Mouse (Mus musculus) right cerebral cortex, adult 2 months (tissue): ENCODE measurements around the gene Bmpr1a.
A peak's percentile ranks its signal among the peaks of the same experiment; 100 is the strongest.

ENCODE experiments used
- DNase-seq, 2 experiments: peaks; one replicate each; pipeline ENCODE4 v3.0.0; 2021 to 2022; ENCODE audit warnings: low spot score in 2 of 2

The Bmpr1a gene

GRCm38 (mm10) chr14:34505309-34505708 lies 2.2 kb upstream of the Bmpr1a start:
- no peak for DNase-seq

GRCm38 (mm10) chr14:34504377-34504776 lies 1.2 kb upstream of the Bmpr1a start:
- DNase-seq = no peak

DNA sequence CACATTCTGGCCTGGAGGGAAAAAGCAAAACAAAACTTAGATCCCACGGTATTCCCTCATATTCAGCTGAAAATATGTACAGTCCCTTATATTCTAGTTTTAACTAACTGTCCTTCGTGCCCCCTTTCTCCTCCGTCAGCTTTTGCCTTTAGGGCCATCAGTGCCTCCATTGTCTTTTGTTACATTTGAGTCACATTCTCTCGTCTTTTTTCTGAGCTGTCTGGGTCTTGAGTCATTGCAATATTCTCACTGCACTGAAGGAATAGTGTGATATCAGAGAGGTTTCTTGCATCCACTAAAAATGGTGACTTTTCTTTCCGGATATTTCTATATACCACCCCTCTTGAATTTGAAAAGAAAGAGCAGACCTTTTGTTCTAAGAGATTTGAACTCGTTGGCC lies 618 bp upstream of the Bmpr1a start:
- no peak for DNase-seq

DNA sequence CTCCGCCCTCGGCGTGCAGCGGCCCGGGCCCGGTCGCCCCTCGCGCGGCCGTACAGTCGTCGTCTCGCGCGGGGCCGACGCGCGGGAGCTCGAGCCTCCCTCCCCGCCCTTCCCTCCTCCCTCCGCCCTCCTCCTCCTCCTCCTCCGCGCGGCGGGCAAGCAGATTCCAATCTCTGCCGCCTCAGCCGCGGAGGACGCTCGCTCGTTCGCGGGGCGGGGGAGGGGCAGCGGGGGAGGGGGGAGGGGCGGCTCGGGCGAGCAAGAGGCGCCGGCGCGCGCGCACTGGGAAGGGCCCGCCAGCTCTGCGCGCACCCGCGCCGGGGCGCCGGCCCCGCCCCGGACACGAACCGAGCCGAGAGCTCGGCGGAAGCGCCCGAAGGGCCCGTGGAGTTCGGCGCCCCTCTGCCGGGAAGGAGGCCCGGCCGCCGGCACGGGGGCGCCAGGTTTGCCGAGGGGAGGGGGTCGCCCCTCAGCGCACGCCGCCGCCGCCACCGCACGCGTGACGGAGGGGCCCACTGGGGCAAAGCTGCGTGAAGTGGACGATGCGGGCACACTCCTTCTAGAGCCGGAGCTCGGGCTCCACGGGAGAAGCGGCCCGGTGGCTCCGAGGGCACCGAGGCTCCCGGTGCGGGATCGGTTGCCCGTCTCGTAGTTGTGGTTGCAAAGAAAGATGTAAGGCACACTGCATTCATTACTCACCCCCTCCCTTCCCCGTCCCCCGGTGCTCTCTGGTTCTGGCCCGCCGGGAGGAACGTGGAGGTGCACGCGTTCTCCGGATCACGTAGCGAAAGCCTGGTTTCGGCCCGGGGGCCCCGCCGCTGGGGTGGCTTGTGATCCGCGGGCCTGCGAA lies 441 bp downstream of the Bmpr1a start:
- DNase-seq = peak; percentile 85 to 87

GRCm38 (mm10) chr14:34501804-34502474 lies 1.2 kb downstream of the Bmpr1a start:
- DNase-seq = peak; percentile 44 to 57

DNA sequence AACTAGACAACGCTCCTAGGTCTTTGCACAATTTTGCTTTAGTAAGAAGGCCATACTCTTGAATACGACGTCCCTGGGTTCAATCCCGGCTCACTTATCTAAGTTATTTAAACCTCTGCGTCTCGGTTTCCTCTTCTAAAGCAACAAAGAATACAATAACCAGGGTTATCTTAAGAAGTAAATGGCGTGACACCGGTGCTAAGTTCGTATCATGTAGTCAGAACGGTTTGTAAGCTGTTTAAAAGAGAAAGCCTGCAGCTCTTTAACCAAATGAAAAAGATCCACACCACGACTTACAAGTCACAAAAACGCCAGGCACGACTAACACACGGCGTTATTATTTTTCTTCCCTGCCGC lies 1.7 kb downstream of the Bmpr1a start:
- no peak for DNase-seq

DNA sequence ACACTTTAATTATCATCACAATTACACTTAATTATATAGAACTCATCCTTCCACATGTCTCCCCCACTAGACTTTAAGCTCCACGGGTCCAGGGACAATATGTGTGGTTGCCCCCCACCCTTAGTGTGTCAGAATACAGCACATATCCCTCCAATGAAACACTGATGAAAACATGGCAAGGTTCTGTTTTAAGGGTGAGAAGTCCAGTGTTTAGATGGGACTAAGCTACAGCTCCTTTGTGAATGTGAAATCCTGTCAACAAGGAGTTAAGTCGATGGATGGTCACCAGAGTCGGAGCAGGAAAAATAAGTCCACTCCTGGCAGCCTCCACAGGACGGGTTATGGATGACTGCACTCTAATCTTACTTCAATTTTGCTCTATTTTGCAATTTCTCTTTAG lies 2.8 kb downstream of the Bmpr1a start:
- no peak for DNase-seq

DNA sequence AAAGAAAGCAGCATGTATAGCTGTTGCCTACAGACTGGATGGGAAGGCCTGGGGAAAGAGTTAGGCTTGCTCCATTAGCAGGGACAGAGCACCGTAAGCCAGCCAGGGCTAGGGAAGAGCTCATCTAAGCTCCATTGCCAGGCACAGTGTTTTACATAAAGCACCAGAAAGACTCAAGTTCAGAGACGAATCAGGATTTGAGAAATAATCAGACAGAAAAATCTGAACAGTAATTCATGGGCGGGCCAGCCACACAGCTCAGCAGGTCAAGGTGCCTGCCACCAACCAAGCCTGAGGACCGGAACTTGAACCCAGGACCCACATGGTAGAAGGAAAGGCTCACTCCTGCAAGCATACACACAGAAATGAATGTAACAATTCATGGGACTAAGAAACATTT lies 3.5 kb downstream of the Bmpr1a start:
- no peak for DNase-seq

- DNase-seq = no peak
Measured at GRCm38 (mm10) chr14:34497346-34497745, 5.8 kb downstream of the Bmpr1a start.

- no peak for DNase-seq
Measured at GRCm38 (mm10) chr14:34493682-34494081, 9.5 kb downstream of the Bmpr1a start.

GRCm38 (mm10) chr14:34492688-34493087 lies 10.5 kb downstream of the Bmpr1a start:
- DNase-seq = no peak

- no peak for DNase-seq
Measured at GRCm38 (mm10) chr14:34490965-34491364, 12.2 kb downstream of the Bmpr1a start.

DNA sequence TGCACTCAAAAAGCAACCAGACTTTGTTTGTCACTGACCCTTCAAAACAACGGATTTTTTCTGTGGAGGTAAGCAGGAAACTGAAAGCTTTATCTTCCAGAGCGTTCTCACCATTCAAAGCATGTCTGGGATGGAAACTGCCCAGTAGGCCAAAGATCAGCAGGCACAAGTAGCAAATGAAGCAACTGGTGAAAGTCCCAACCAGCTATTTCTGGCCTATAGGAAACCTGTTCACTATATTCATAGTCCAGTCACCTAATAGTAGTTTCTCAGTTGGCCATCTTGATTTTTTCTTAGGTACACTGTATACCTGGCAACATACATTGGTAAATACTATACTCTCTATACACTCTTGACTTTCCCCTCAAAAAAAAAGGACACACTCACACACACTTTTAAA lies 13.2 kb downstream of the Bmpr1a start:
- DNase-seq = no peak

DNA sequence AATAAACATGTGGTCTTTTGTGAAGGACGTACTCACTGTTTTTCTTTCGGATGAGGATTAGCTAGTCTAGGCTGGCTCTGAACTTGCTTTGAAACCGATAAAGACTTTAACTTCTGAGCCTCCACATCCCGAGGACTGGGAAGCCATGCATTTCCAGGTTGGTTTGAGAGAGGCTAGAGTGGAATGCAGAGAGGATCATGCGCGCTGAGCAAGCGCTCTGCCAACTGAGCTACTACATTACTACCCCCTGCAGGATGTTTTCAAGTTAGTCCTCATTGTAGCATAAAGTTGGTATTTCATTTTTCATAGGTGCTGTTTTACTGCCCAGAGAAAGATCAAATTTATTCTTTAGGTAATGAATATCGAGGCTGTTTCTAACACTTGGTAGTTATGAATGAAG lies 17.0 kb downstream of the Bmpr1a start:
- no peak for DNase-seq

GRCm38 (mm10) chr14:34483469-34484341 lies 19.4 kb downstream of the Bmpr1a start:
- DNase-seq = no peak

- DNase-seq = no peak
Measured at GRCm38 (mm10) chr14:34471591-34471990, 31.6 kb downstream of the Bmpr1a start.

- no peak for DNase-seq
Measured at GRCm38 (mm10) chr14:34466291-34466690, 36.9 kb downstream of the Bmpr1a start.

GRCm38 (mm10) chr14:34459386-34459785 lies 43.8 kb downstream of the Bmpr1a start:
- no peak for DNase-seq

DNA sequence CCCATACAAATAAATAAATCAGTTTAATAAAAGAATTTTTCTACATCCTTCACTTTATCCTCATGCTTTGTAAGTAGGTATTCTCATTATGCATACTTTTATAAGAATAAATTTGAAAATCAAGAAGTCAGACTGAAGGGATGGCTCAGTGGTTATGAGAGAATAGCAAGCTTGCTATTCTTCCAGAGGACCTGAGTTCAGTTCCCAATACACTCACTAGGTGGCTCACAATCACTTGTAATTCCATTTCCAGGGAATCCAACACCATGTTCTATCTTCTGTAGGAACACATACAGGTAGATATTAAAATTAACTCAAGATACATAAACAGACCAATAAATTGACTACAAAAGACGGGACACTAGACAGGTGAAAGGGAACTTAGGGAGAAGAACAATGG lies 44.3 kb downstream of the Bmpr1a start:
- DNase-seq = peak; percentile 58 to 66

GRCm38 (mm10) chr14:34454282-34454681 lies 48.9 kb downstream of the Bmpr1a start:
- no peak for DNase-seq

DNA sequence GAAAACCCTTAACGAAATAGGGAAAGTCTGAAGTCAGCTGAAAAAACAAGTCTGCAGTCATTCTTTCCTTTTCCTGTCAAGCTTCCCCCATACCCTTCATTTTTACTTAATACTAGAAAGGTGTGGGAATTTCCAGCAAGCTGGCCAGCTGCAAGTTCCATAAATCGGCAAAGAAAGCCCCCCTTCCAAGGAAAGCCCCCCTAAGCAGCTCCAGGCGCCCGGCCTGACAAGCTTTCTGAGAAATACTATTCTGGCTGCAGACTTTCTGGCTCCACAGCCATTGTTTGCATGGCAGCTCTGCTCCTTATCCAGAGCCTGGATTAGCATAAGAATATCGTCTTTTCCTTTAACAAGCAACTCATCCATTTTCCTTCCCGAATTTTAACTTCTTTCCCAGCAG lies 49.5 kb downstream of the Bmpr1a start:
- no peak for DNase-seq

- DNase-seq = no peak
Measured at GRCm38 (mm10) chr14:34451872-34452271, 51.3 kb downstream of the Bmpr1a start.
